Mouse (Mus musculus) gonadal fat pad, adult 2 months (tissue): Measurements from ENCODE around the gene Rnf130. TPM values are rescaled to one million over a fixed set of nuclear protein-coding genes. Genes with fewer than 3 reads are reported as not detected.

Source experiments
- DNase-seq: peaks from one replicate; pipeline ENCODE4 v3.0.0-alpha.2; 2012; ENCODE audit warnings: low read depth
- polyA plus RNA-seq: library from polyadenylated mRNA; depleted of rRNA; stranded (reverse); fragments of >200 nt; gene quantifications from 2 replicates; pipeline ENCODE4 v1.2.3, GENCODE M21; 2012

Gene Rnf130
- polyA plus RNA-seq, 1 experiment: 47.0 TPM

DNA sequence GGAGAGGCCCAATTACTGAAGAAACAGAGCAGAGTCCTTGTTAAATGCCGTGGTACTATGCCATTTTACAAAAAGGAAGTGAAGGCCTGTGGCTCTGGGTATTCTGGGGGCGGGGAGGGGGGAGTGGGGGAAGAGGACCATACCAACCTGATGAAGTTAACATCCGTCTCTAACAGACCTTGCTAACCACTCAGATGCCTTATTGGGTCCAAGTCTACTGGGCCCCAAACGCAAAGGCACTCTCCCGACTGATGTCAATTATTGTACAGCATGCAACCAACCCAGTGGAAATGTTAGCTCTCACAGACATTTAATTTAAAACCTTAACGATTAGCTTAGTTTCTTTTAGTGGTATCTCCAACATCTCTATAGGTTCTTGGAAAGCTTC is 707 bp upstream of the Rnf130 start:
- DNase-seq: no peak

DNA sequence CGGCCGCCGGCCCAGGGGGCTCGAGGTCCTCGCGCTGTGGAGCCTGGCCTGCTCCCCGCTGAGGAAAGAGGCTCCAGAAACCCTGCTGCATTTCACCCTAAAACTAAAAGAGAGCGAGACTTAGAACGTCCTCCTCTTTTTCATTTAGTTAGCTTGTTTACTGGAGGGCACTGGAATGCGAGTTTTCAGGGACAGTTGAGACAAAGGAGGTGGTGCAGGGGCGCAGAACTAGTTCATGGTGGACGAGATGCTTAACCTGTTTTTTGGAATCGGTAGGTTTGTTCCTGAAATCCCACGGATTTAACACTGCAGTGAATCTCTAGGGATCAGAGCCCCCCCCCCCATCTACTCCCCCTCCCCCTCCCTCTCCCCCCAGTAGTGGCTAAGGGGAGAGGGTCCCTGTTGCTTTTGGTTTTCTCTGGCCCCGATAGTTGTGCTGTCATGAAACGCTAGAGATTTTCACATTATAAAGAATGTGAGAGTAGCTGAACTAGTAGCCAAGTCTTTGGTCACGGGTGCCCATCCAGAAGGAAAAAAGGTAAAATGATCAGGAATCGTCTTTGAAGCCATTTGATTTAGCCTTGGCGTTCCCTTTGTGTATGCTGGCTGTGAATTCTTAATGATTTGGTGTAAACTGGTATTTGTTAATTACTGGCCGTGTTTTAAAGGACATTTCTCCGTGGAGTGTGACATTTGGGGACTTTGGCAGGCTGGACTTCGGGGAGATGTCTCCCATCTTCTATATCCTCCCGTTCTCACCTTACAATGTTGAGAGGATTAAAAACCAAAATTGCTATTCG is 775 bp downstream of the Rnf130 start:
- no peak for DNase-seq

DNA sequence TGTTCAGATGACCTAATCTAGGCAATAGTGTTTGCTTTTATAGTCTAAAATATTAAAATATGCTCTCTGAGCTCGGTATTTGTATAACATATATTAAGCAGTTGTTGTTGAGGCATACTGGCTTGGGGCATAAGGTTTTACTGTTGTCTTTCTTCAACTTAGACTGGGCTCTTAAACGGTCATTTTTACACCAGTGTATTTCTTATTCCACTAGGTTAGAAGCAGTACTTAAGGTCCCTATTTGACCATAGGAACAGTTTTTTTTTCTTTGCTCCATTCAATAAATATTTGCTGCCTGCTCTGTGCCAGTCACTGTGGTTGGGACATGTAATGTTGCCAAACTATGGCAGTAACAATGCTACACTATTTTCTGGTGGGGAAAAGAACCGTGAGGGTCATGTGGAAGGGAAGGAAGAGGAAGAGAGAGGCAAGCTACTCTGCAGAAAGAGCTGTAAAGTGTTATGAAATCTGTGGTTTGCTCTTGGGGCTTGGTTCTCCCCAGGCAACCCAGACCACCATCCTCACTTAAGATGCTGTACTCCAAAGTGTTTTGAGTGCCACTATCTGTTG is 1.5 kb downstream of the Rnf130 start:
- DNase-seq: no peak

DNA sequence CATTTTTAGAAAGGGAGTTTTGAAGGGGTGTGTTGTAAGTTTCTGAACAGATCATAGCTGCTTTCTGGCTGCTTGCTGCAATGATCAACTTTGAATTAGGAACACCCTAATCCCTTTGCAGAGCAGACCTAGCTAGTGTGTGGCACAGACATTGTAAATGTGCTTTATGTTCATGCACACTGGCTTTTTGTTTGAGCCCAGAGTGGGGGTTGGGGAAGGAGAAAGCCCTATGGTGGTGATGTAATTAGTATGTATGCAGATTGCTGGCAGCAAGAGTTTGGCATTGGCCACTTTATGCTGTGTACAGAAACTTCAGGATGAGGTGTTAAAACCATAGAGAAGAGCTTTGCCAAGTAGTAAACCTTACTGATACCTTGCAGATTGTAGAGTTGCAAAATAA is 3.3 kb downstream of the Rnf130 start:
- no peak for DNase-seq

DNA sequence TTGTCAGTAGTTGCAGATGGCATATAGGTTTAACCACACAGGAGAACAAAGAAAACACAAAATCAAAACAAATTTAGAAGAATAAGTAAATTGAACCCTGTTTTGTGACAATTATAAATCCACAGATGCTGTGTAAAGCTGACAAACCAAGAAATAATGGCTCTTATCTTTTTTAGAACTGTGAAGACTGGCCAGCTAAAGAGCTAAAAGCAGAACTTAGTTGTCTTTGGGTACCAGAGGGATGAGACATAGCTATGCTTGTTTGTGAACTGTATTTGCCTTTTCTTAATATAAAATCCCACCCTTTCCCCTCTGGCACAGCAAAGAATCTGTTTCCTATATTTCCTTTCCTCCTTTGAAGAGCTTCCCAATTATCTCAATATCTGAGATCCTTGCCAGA is 9.0 kb downstream of the Rnf130 start:
- DNase-seq: no peak

DNA sequence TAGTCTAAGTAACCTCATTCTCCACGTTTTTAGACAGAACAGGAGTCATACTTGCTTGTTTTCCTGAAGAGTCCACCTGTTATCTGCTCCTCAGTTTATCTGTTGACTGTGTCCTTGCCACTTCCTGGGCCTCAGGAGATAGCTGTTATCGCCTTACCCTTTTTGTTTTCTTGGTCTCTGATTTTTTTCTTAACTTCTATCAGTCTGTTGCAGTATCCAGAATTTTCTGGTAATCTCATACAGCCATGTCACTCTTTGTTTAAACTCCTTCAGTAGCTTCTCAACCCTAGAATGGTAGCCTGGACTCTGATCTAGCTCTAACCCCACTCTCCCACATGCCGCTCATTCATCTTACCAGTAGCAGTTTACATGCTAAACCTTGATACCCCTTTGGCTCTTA is 10.6 kb downstream of the Rnf130 start:
- no peak for DNase-seq

DNA sequence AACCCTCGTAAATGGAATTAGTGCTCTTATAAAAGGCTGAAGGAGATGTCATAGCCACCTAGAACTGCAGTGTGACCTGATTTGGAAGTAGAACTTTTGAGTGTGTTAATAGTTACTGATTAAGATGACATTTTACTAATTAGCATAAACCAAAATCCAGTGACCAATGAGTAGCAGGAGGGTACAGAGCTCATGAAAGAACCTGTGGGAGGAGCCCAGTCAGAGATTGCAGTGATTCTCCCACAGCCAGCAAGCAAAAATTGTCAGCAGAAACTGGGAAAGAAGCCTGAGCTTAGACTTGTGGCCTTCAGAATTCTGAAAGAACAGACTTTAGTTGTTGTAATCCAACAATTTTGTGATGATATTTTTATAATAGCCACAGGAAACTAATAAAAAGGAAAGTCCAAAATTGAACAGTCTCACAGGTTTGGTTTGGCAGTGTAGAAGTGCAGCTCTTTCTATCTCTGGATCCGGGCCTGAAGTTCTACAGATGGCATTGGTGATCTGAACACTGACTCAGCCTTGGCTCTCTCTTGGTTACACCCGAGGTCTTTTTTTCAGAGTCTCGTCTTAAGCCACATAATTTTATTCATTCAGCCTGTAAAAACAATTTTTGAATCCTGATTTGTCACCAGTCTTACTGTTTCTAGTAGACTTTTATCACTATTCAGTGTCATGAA is 11.8 kb downstream of the Rnf130 start:
- no peak for DNase-seq

DNA sequence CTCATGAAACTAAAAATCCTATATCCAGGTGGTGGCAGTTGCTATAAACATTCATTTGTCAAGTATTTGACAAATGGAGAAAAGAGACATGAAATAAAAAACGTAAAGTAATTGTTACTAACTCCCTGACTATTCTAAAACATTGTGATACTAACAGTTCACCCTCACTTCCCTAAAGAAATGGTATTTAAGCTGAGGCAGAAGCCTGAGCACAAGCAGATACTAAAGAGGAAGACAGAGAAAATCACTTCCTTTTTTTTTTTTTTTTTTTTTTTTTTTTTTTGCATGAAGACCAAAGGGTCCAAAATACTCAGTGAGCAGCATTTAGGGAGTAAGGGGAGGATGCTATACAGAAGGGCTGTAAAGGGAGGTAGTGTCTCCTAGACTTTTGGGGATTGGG is 13.6 kb downstream of the Rnf130 start:
- DNase-seq: no peak

DNA sequence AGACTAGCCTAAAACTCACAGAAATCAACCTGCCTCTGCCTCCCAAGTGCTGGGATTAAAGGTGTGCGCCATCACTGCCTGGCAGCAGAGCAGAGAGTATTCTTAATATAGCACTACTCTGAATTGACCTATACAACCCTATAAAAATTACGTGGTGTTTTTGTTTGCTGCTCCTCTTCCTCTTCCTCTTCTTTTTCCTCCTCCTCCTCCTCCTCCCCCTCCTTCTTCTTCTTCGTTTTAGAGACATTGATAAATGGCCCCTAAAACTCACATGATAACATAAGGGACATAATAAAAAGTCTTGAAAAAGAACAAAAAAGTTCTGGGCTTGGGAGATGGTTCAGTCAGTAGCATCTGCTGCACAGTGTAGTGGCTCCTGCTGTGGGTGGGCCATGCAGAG is 16.0 kb downstream of the Rnf130 start:
- DNase-seq: no peak

DNA sequence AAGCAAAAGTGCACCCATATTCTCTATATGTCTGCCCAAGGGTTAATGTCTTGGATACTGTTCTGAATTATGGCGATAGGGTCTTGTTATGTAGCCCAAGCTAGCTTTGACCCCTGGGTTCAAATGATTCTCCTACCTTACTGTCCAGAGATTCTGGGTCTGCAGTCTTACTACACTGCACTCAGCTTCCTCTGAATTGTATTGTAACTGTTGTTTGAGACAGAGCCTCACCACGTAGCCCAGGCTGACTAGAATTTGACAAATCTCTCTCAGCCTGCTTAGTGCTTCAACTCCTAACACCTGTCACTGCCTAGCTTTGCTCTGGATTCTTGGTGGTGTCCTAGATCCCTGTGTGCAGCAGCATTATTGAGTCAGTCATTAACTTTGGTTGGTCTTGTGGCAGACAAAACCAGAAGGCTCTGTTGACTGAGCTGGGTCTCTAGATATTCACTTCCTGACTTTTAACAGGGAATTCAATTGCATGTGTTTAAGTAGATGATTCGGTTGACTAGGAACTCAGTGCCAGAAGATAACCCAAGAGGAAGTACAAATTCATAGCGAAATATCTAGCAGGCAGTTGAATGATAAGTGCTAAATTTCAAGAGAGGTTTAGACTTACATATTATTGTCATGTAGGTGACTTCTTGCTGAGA is 17.3 kb downstream of the Rnf130 start:
- DNase-seq: no peak

DNA sequence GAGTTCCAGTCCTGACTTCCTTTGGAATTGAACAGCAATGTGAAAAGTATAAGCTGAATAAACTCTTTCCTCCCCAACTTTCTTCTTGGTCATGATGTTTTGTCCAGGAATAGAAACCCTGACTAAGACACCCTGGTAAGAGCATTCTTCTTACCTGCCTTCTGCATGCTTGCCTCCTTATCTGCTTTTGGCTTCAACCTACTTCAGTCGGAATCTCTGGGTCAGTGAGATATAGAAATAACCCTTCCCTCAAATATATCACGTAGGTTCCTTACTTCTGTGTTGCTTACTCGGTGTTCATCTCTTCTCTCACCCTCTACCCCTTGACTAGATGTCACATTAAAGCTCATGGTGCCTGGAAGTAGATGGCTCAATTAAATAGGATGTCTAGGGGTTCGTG is 19.3 kb downstream of the Rnf130 start:
- DNase-seq: no peak

DNA sequence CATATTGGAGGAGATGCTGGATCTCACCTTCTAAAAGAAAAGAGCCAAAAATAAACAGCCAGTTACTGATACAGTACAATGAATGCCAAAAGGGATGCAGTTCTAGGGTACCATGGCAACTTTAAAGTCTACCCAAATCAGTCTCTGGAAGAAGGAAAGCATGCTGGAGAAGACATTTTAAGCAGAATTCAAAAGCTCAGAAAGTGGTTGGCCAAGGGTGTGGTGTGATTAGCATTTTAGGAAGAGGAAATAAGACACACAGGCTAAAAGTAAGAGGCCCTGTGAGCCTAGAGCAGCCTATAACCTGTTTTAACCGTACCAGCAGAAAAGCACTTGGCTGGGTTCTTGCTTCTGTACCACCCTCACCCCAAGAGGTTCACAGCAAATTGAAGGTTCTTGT is 22.5 kb downstream of the Rnf130 start:
- no peak for DNase-seq

DNA sequence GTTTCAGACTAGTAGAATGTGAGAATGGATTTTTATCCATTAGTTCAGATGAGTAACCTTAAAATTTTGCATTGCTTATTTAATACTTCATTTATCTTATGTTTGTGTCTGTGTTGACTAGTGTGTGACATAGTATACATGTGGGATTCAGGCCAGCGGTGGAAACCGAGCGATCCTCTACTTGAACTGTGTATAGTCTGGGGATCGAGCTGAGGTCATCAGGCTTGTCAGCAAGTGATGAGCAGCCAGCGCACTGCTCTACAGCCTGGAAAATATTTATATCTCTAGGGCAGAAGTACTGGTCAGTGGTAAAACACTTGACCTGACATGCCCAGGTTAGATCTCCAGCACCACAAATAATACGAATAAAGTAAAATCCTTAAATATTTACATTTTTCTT is 23.0 kb downstream of the Rnf130 start:
- DNase-seq: no peak

DNA sequence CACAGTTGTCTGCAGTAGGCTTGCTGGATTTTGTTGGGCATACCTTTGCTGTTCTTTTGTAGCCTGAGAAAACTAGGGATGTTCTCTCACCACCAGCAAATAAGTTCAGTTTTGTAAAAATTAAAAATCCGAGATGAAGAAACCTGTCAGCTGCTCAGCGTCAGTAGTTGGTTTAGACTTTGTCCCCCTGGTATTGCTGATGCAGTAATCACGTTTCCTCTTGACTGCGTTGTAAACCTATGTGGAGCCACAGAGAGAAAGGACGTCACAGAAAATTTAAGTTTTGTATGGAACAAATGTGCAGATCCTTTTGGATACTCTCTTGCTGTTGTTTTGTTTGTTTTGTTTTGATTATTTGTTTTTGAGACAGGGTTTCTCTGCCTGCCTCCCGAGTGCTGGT is 25.2 kb downstream of the Rnf130 start:
- DNase-seq: no peak

DNA sequence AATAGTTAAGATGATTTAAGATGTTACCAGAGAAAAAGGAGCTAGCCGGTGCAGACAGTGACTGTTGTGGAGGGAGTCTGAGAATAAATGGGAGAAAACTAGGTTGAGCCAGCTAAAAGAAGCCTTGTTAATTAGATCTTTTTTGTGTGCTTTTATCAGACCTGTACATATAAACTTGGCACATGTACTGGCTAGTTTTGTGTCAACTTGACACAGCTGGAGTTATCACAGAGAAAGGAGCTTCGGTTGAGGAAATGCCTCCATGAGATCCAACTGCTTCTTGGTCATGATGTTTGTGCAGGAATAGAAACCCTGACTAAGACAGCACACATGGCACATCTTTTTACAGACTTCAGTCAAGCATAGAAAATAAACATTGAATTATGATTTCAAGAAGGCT is 32.6 kb downstream of the Rnf130 start:
- DNase-seq: no peak

DNA sequence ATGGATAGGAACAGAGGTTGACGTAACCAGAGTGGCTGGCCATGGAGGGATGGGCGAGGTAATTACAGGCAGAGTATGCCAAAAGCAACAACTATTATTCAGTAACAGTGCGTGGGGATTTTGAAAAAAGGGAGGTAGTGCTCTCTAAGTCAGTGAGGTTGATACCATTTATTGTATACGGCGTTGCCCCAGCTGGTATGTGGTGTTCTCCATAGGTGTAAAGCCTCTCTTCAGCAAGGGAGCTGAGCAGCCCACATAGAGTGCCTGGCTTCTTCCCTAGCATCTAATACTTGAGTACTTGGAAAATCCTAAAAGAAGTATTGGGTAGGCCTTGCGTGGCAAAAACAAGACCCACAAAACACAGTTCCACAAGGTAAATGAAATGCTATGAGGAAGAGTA is 33.1 kb downstream of the Rnf130 start:
- DNase-seq: no peak

DNA sequence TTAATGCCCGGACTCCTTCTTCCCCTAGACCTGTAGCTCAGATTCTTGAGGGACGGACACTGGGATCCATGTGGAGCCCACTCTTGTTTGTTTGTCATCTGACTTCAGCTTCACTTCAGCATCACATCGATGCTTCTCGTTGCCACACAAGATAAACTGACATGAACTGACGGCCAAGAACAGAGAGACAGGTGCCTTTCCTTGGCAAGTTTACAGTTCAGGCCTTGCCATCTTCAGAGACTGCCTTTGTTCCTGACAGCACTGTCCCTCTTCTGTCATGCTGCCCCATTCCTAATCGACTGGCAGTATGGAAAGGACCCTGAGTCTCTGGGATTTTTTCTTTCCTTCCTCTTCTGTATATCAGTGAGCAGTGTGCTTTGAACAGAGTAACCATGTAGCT is 33.9 kb downstream of the Rnf130 start:
- DNase-seq: no peak

DNA sequence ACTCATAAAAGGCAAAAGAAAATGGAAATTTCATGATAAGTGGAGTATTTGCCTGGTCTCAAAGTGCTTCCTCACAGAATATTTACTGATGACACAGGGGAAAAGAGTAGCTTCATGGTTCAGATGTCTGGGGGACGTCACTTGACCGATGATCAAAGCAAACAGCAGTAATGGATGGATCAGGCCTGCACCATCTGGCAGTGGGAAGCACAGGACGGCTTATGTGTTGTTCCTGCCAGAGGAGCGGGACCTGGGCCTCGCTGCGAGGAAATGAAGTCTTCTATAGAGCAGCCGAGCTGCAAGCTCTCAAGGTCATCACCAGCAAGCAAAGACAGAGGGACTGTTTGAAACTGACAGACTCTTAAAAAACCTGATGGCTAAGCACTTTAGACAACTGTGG is 37.0 kb downstream of the Rnf130 start:
- no peak for DNase-seq

DNA sequence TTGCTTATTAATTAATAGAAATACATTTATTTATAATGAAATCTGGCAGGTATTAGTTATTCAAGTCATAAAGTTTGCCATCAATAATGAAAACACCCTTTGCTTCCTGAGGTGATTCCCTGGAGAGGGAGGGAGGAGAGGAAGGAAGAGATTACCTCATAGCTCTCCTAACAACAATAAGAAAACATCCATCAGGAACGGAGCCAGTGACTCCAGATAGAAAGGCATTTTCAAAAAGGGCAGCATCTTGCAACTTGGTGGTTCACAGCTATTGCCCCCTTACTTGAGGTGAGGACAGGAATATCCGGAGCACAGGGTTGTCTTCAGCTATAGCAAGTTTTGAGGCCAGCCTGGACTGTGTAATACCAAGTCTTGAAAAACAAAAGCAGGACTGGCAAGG is 40.9 kb downstream of the Rnf130 start:
- no peak for DNase-seq

DNA sequence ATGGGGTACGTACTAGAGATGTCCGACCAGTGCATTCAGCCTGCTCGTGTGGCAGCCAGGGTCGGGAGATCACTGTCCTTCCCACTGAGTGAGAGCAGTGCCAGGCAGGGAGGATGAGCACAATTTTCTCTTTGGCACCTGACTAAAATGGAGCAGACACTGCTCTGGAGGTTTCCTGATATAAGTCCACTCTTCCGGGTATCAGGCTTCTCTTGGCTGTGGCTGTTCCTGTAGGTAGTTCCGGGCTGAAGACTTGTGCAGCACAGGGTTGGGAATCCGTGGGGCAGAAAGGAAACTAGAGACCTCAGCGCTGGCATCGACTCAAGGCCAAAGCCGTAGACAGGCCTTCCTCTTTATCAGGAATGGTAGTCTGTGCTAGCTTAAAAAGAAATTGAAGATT is 48.7 kb downstream of the Rnf130 start:
- DNase-seq: no peak

DNA sequence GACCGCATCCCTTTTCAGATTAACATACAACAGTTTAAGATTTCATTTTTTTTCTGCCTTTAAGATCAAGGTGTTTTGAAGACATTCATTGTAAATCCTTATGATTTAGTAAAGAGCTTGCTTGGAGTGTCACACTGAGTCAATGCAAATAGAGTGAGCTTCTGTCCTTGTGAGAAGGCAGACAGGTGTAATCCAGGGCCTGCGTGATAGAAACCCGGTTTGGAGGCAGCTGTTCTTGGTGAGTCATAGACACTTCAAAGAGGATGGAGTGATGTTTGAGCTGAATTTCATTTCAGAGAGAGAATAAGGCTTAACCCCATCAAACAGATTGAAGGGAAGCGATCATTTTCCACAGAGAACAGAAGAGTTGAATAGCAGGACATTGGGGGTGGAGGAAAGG is 51.6 kb downstream of the Rnf130 start:
- DNase-seq: no peak

DNA sequence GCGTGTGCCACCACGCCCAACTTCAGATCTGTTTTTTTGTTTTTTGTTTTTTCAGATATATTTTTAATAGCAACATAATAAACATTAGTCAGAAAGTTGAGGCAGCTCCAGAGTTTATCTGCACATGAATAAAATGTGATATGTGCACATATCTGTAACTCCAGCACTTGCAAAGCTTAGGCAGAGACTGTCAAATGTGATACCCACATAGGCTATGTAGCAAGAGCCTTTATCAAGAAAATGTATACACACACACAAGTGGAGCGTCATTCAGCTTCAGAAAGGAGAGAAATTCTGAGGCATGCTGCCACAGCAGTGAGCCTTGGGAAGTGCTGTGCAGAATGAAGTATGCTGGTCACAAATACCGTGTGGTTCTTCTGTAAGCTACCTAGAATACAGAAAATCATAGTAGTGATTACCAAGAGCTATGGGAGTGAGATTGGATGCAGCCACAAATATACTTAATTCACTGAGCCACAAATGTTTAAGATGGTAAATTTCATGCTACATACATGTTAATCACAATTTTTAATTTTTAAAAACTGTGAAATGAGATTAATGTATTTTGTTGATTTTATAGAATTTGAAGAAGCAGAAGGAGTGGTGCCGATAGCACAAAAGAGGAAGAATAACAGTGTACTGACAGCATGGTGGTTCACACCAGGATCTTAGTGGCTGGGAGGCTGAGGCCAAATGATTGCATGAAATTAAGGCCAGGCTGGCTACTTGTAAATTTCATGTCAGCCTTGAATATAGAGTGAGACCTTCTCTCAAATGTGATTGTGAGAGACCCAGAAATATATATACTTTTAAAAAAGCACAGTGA is 56.4 kb downstream of the Rnf130 start:
- DNase-seq: no peak
